Comparison of ENCODE assay signal across 8 mouse cellular contexts in genomic region chr15:89075478-89076147, GRCm38 (mm10). TPM values are rescaled to one million over a fixed set of nuclear protein-coding genes. Genes with fewer than 3 reads are reported as not detected.
DNase-seq lines count a peak whose midpoint lies in the region; ATAC-seq and TF ChIP-seq lines count a peak whose summit lies in the region.

No protein-coding gene starts in this region.

- H3K27ac ChIP-seq in embryonic facial prominence, embryonic 12.5 days, result peak overlapping the region; percentile 84
- peak overlapping the region; percentile 99 for H3K27ac ChIP-seq in kidney, adult 2 months (ENCODE audit: insufficient read depth, low read depth, low read length)
- peak overlapping the region; percentile 76 for H3K27ac ChIP-seq in limb, embryonic 14.5 days (replicated peaks; ENCODE audit: low read depth, low read length)
- H3K27ac ChIP-seq in midbrain, embryonic 16.5 days (ENCODE audit: low read length), result peak overlapping the region; percentile 79
- H3K27ac ChIP-seq in spleen, adult 2 months (ENCODE audit: insufficient read depth, low read length), result peak overlapping the region; percentile 70

- H3K9me3 ChIP-seq in embryonic facial prominence, embryonic 12.5 days, result no peaks in the 10 kb centered on the region
- no peaks in the 10 kb centered on the region for H3K9me3 ChIP-seq in limb, embryonic 14.5 days (ENCODE audit: control insufficient read depth, low read length)
- H3K9me3 ChIP-seq in midbrain, embryonic 16.5 days (replicated peaks; ENCODE audit: control insufficient read depth, low read length, poor library complexity, severe bottlenecking), result no peaks in the 10 kb centered on the region

- peak overlapping the region; percentile 94 for H3K9ac ChIP-seq in embryonic facial prominence, embryonic 12.5 days
- H3K9ac ChIP-seq in limb, embryonic 14.5 days (ENCODE audit: low read depth, low read length, severe bottlenecking), result peak overlapping the region; percentile 89
- H3K9ac ChIP-seq in midbrain, embryonic 16.5 days (ENCODE audit: low read depth, low read length), result peak overlapping the region; percentile 89

- peak; percentile 88 for ATAC-seq in embryonic facial prominence, embryonic 12.5 days (ENCODE audit: insufficient number of reproducible peaks, insufficient read depth, low FRiP score, low TSS enrichment)
- peak; percentile 96 for ATAC-seq in limb, embryonic 14.5 days (ENCODE audit: low FRiP score, low read depth)
- peak; percentile 90 for ATAC-seq in midbrain, embryonic 16.5 days

- H3K4me2 ChIP-seq in embryonic facial prominence, embryonic 12.5 days (replicated peaks), result peak overlapping the region; percentile 92
- peak overlapping the region; percentile 88 for H3K4me2 ChIP-seq in limb, embryonic 14.5 days (replicated peaks; ENCODE audit: low read depth, low read length, severe bottlenecking)
- H3K4me2 ChIP-seq in midbrain, embryonic 16.5 days (ENCODE audit: low read length), result peak overlapping the region; percentile 85

- peaks cover 3% of the 10 kb centered on the region; the same call in 1 of the 2 replicates for H3K27me3 ChIP-seq in embryonic facial prominence, embryonic 12.5 days
- no peaks in the 10 kb centered on the region for H3K27me3 ChIP-seq in kidney, adult 2 months (replicated peaks; ENCODE audit: control insufficient read depth, insufficient read depth, low read length)
- H3K27me3 ChIP-seq in limb, embryonic 14.5 days (ENCODE audit: control insufficient read depth, insufficient read depth, low read length), result no peaks in the 10 kb centered on the region
- H3K27me3 ChIP-seq in midbrain, embryonic 16.5 days (ENCODE audit: control insufficient read depth, insufficient read depth, low read depth, low read length), result no peaks in the 10 kb centered on the region
- H3K27me3 ChIP-seq in spleen, adult 2 months (ENCODE audit: control insufficient read depth, insufficient read depth, low read length), result no peaks in the 10 kb centered on the region

- TF ChIP-seq POLR2A in kidney, adult 2 months (IDR thresholded peaks at IDR 0.05; ENCODE audit: low read depth, low read length), result peak; percentile 28
- peak; percentile 52; the same call in 1 of the 2 replicates for TF ChIP-seq POLR2A in limb, embryonic 14.5 days (IDR thresholded peaks at IDR 0.05; ENCODE audit: borderline replicate concordance, extremely low read depth, insufficient read depth, insufficient read length)
- peak; percentile 52 for TF ChIP-seq POLR2A in spleen, adult 2 months (IDR thresholded peaks at IDR 0.05; ENCODE audit: low read depth, low read length)

- no peaks in the 10 kb centered on the region for H3K36me3 ChIP-seq in embryonic facial prominence, embryonic 12.5 days
- H3K36me3 ChIP-seq in kidney, adult 2 months (ENCODE audit: control insufficient read depth, insufficient read depth, low read length), result no peaks in the 10 kb centered on the region
- H3K36me3 ChIP-seq in limb, embryonic 14.5 days (ENCODE audit: control insufficient read depth, insufficient read depth, low read length), result peaks cover 9% of the 10 kb centered on the region; the same call in 1 of the 2 replicates
- H3K36me3 ChIP-seq in midbrain, embryonic 16.5 days (ENCODE audit: control insufficient read depth, insufficient read depth, low read length), result no peaks in the 10 kb centered on the region
- H3K36me3 ChIP-seq in spleen, adult 2 months (ENCODE audit: control insufficient read depth, insufficient read depth, low read length), result no peaks in the 10 kb centered on the region

- peak; percentile 77 for DNase-seq in 3T3-L1 (ENCODE audit: low read depth, low spot score)
- DNase-seq in adrenal gland, postnatal 36 days, result peak; percentile 92 to 96
- peak; percentile 91 to 93 for DNase-seq in heart, adult 18-20 months
- peak; percentile 94 for DNase-seq in kidney, adult 2 months
- DNase-seq in limb, embryonic 14.5 days (ENCODE audit: low spot score), result peak; percentile 90
- peak; percentile 52 to 82 for DNase-seq in spleen, adult 2 months (ENCODE audit: low read depth in 1 of 2, low spot score in 2 of 2)

- H3K4me3 ChIP-seq in embryonic facial prominence, embryonic 12.5 days, result peak overlapping the region; percentile 89
- H3K4me3 ChIP-seq in kidney, adult 2 months (ENCODE audit: insufficient read depth, low read depth, low read length), result peak overlapping the region; percentile 97
- H3K4me3 ChIP-seq in limb, embryonic 14.5 days (replicated peaks; ENCODE audit: low read length), result peak overlapping the region; percentile 80
- H3K4me3 ChIP-seq in midbrain, embryonic 16.5 days (ENCODE audit: low read depth, low read length), result peak overlapping the region; percentile 77
- H3K4me3 ChIP-seq in spleen, adult 2 months (ENCODE audit: extremely low read depth, insufficient read depth, insufficient read length), result peak overlapping the region; percentile 76

- WGBS in embryonic facial prominence, embryonic 12.5 days, result 1% methylated on average over 52 of the region's 59 CpGs
- under 1% methylated on average over 52 of the region's 59 CpGs for WGBS in kidney, adult 2 months
- under 1% methylated on average over 31 of the region's 59 CpGs for WGBS in limb, embryonic 14.5 days
- WGBS in midbrain, embryonic 16.5 days, result 0% methylated on average over 27 of the region's 59 CpGs
- WGBS in spleen, adult 2 months, result under 1% methylated on average over 45 of the region's 59 CpGs

- H3K4me1 ChIP-seq in embryonic facial prominence, embryonic 12.5 days, result peaks cover 33% of the 10 kb centered on the region
- peaks cover 13% of the 10 kb centered on the region for H3K4me1 ChIP-seq in kidney, adult 2 months (ENCODE audit: control insufficient read depth, insufficient read depth, low read length)
- peaks cover 28% of the 10 kb centered on the region for H3K4me1 ChIP-seq in limb, embryonic 14.5 days (ENCODE audit: control insufficient read depth, insufficient read depth, low read length)
- H3K4me1 ChIP-seq in midbrain, embryonic 16.5 days (ENCODE audit: control insufficient read depth, insufficient read depth, low read length), result peaks cover 29% of the 10 kb centered on the region
- peaks cover 14% of the 10 kb centered on the region; the same call in 1 of the 2 replicates for H3K4me1 ChIP-seq in spleen, adult 2 months (ENCODE audit: control insufficient read depth, insufficient read depth, insufficient read length)

- 0 out of 2 replicates have a peak, but pooled peaks have one; percentile 1 for TF ChIP-seq CTCF in kidney, adult 2 months (conservative IDR thresholded peaks at IDR 0.05; ENCODE audit: insufficient read depth, insufficient read length, low read depth, low read length)
- TF ChIP-seq CTCF in spleen, adult 2 months (IDR thresholded peaks at IDR 0.05; ENCODE audit: extremely low read depth, insufficient read depth, insufficient read length, insufficient replicate concordance), result no peak

RNA-seq across cellular contexts. Expression of gene Trabd, which starts 0.7 kb away (rescaled TPM):
- 10 to 100 TPM; 41.7 to 43.4 TPM for total RNA-seq in adrenal gland, postnatal 36 days (2021)
- 49.1 and 50.9 TPM in 2 replicates for polyA plus RNA-seq in embryonic facial prominence, embryonic 12.5 days (2016; fragmentation: Nextera tagmentation; extraction: Ambion mirVana)
- 10 to 100 TPM; 46.6 to 56.5 TPM for total RNA-seq in heart, adult 18-20 months (2021)
- polyA plus RNA-seq in kidney, adult 2 months (2012; rRNA removed), result 47.2 and 51.0 TPM in 2 replicates
- polyA plus RNA-seq in limb, embryonic 14.5 days (2012; rRNA removed), result 43.5 and 51.0 TPM in 2 replicates
- 47.8 and 51.0 TPM in 2 replicates for polyA plus RNA-seq in limb, embryonic 14.5 days (2014; fragmentation: Nextera tagmentation; extraction: Ambion mirVana)
- polyA plus RNA-seq in midbrain, embryonic 16.5 days (2015; fragmentation: Nextera tagmentation; extraction: Ambion mirVana), result 36.8 and 39.9 TPM in 2 replicates
- 59.5 and 69.9 TPM in 2 replicates for polyA plus RNA-seq in spleen, adult 2 months (2012; rRNA removed)

RNA-seq across cellular contexts. Expression of gene Selenoo, which starts 13.3 kb away (rescaled TPM):
- total RNA-seq in adrenal gland, postnatal 36 days (2021), result 10 to 100 TPM; 29.8 to 44.9 TPM
- polyA plus RNA-seq in embryonic facial prominence, embryonic 12.5 days (2016; fragmentation: Nextera tagmentation; extraction: Ambion mirVana), result 21.0 and 22.3 TPM in 2 replicates
- total RNA-seq in heart, adult 18-20 months (2021), result 10 to 100 TPM; 16.1 to 16.5 TPM
- 55.9 and 68.7 TPM in 2 replicates for polyA plus RNA-seq in kidney, adult 2 months (2012; rRNA removed)
- polyA plus RNA-seq in limb, embryonic 14.5 days (2012; rRNA removed), result 32.7 and 40.7 TPM in 2 replicates
- 20.6 and 22.9 TPM in 2 replicates for polyA plus RNA-seq in limb, embryonic 14.5 days (2014; fragmentation: Nextera tagmentation; extraction: Ambion mirVana)
- 17.8 and 19.1 TPM in 2 replicates for polyA plus RNA-seq in midbrain, embryonic 16.5 days (2015; fragmentation: Nextera tagmentation; extraction: Ambion mirVana)
- 27.7 and 41.4 TPM in 2 replicates for polyA plus RNA-seq in spleen, adult 2 months (2012; rRNA removed)

RNA-seq across cellular contexts. Expression of gene Panx2, which starts 16.1 kb away (rescaled TPM):
- total RNA-seq in adrenal gland, postnatal 36 days (2021), result under 1 TPM; 0.56 to 0.99 TPM
- polyA plus RNA-seq in embryonic facial prominence, embryonic 12.5 days (2016; fragmentation: Nextera tagmentation; extraction: Ambion mirVana), result 0.45 and 0.46 TPM in 2 replicates
- 1 to 10 TPM; 2.0 to 2.4 TPM for total RNA-seq in heart, adult 18-20 months (2021)
- 0.08 and 0.19 TPM in 2 replicates for polyA plus RNA-seq in kidney, adult 2 months (2012; rRNA removed)
- polyA plus RNA-seq in limb, embryonic 14.5 days (2012; rRNA removed), result 1.9 and 2.0 TPM in 2 replicates
- 0.29 and 0.48 TPM in 2 replicates for polyA plus RNA-seq in limb, embryonic 14.5 days (2014; fragmentation: Nextera tagmentation; extraction: Ambion mirVana)
- polyA plus RNA-seq in midbrain, embryonic 16.5 days (2015; fragmentation: Nextera tagmentation; extraction: Ambion mirVana), result 7.5 and 9.5 TPM in 2 replicates
- polyA plus RNA-seq in spleen, adult 2 months (2012; rRNA removed), result not detected in 2 replicates

RNA-seq across cellular contexts. Expression of gene Tubgcp6, which starts 47.3 kb away (rescaled TPM):
- total RNA-seq in adrenal gland, postnatal 36 days (2021), result 10 to 100 TPM; 13.4 to 16.4 TPM
- 20.7 and 23.8 TPM in 2 replicates for polyA plus RNA-seq in embryonic facial prominence, embryonic 12.5 days (2016; fragmentation: Nextera tagmentation; extraction: Ambion mirVana)
- 1 to 10 TPM; 7.4 to 8.5 TPM for total RNA-seq in heart, adult 18-20 months (2021)
- polyA plus RNA-seq in kidney, adult 2 months (2012; rRNA removed), result 17.2 and 24.4 TPM in 2 replicates
- 36.8 and 56.5 TPM in 2 replicates for polyA plus RNA-seq in limb, embryonic 14.5 days (2012; rRNA removed)
- 17.2 and 17.6 TPM in 2 replicates for polyA plus RNA-seq in limb, embryonic 14.5 days (2014; fragmentation: Nextera tagmentation; extraction: Ambion mirVana)
- 18.5 and 19.1 TPM in 2 replicates for polyA plus RNA-seq in midbrain, embryonic 16.5 days (2015; fragmentation: Nextera tagmentation; extraction: Ambion mirVana)
- 38.4 and 45.1 TPM in 2 replicates for polyA plus RNA-seq in spleen, adult 2 months (2012; rRNA removed)

RNA-seq across cellular contexts. Expression of gene Hdac10, which starts 52.9 kb away (rescaled TPM):
- total RNA-seq in adrenal gland, postnatal 36 days (2021), result 10 to 100 TPM in 1 of 2 experiments, 1 to 10 TPM in 1; 9.9 to 14.3 TPM
- polyA plus RNA-seq in embryonic facial prominence, embryonic 12.5 days (2016; fragmentation: Nextera tagmentation; extraction: Ambion mirVana), result 20.1 and 21.6 TPM in 2 replicates
- 1 to 10 TPM; 6.3 to 7.4 TPM for total RNA-seq in heart, adult 18-20 months (2021)
- 26.5 and 27.7 TPM in 2 replicates for polyA plus RNA-seq in kidney, adult 2 months (2012; rRNA removed)
- 38.1 and 49.4 TPM in 2 replicates for polyA plus RNA-seq in limb, embryonic 14.5 days (2012; rRNA removed)
- 18.7 and 21.8 TPM in 2 replicates for polyA plus RNA-seq in limb, embryonic 14.5 days (2014; fragmentation: Nextera tagmentation; extraction: Ambion mirVana)
- 30.6 and 31.0 TPM in 2 replicates for polyA plus RNA-seq in midbrain, embryonic 16.5 days (2015; fragmentation: Nextera tagmentation; extraction: Ambion mirVana)
- polyA plus RNA-seq in spleen, adult 2 months (2012; rRNA removed), result 76.2 and 86.8 TPM in 2 replicates

Comparison
In these comparisons a context has a peak if more than half of its experiments do, and no peak if none do; other contexts are left out.
1. Peak in every context shown above with its lines: DNase-seq, ATAC-seq, H3K4me3 ChIP-seq and H3K27ac ChIP-seq.